Mouse (Mus musculus) 3134 (cell line): ENCODE measurements at regions not wholly inside any gene's neighbourhood (a gene's known extent, or its start where the extent isn't known, plus 50 kb on each side); places are given as distances from the start of the nearest gene placed in this dataset.
"Not testable (repeated sequence)": the region's sequence is repeated elsewhere in the genome, so short reads cannot be mapped to it uniquely, and the experiment has no call there.

Source experiments
- DNase-seq: peaks from one replicate; pipeline ENCODE4 v3.0.0-alpha.2; 2011; ENCODE audit warnings: low spot score; ENCODE audit not compliant: insufficient read length; ENCODE audit errors: extremely low read depth

DNA sequence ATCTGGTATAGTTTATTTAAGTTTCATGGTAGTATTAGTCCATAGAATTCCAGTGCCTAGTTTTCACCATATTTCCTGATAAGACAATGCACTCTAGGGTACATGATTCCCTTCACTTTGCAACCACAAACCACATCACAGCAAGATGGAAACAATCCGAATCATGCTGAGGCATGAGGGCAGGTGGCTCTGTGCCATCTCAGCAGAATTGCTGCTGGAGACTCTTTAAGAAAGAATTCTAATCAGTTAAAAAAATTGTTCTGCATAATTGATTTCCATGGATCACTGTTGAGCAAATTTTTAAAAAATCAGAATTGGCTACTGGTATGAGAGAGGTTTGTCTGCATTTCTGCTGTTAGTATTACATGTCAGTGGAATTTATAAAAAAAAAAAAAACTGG lies 1451.1 kb upstream of the Pcdh20 start:
- DNase-seq, result no peak

DNA sequence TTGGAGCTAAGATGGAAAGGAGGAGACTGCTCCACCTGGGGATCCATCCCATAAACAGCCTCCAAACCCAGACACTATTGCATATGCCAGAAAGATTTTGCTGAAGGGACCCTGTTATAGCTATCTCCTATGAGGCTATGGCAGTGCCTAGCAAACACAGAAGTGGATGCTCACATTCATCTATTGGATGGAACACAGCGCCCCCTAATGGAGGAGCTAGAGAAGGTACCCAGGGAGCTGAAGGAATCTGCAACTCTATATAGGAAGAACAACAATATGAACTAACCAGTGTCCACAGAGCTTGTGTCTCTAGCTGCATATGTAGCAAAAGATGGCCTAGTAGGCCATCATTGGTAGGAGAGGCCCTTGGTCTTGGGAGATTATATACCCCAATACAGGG lies 1449.4 kb upstream of the Pcdh20 start:
- DNase-seq, result not testable (repeated sequence)

DNA sequence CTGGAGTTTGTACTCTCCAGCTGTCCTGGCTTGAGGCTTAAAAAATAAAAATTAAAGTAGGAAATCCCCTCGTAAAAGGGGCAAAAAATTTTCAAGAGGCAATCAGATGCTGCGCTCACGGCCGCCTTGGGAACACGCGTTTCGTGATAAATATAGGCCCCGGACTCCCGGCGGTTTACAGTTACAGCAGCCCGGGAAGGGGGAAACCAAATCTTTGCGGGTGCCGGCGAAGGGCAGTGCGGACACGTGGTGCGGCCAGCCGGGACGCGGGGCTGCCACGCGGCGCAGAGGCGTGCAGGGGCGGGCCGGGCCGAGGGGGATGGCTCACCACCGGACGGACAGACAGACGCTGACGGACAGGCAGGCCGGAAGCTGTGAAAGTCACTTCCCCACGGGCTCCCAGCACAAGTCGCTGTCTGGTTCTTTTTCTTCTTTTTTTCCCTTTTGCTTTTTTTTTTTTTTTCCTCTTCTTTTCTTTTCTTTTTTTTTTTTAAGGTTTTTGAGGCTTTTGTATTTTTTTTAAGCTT lies 1427.6 kb upstream of the Pcdh20 start:
- DNase-seq, result peak; percentile 16

DNA sequence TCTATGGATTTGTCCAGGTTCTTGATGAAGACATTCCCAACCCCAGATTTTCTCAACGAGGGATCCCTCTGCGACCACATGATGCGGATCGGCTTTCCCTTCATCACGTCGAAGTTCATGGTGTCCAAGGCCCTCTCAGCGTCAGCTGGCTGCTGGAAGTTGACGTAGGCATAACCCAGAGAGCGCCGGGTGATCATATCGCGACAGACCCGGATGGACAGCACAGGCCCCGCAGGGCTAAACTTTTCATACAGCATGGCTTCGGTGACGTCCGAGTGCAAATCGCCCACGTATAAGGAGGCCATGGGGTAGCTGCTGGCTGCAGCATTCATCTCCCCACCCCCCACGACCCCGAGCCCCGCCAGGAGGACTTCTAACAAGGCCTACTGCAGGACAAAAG lies 1426.9 kb upstream of the Pcdh20 start:
- DNase-seq, result peak; percentile 6

DNA sequence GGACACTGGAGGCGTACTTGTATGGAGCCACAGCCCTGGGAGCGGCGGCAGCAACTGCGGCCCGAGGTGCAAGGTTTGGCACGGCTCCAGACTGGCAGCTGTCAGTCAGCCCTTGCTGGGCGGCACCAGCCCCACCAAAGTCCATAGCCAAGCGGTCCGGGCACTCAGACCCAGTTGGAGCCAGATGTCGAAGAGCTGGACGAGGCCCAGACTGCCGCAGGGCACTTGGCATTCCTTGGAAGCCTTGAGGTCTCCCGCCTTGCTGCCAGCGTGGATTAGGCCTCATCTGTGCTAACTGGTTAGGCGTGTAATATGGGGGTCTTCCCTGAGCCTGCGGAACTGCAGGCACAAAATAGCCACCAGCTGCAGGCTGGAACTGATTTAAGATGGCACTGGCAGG lies 1425.7 kb upstream of the Pcdh20 start:
- DNase-seq, result not testable (repeated sequence)
